Mouse (Mus musculus) hindbrain, embryonic 14.5 days (tissue): Measurements from ENCODE around the gene Chst5. TPM values are rescaled to one million over a fixed set of nuclear protein-coding genes. Genes with fewer than 3 reads are reported as not detected.

Source experiments
- ATAC-seq: fragments of 200-750 bp; cut with Nextera tagmentation; 2 replicates; pipeline ENCODE4 v1.8.0; 2017; ENCODE audit warnings: moderate number of reproducible peaks, mild to moderate bottlenecking, moderate TSS enrichment, moderate library complexity; ENCODE audit not compliant: low FRiP score
- DNase-seq: peaks from one replicate; pipeline ENCODE4 v3.0.0-alpha.2; 2015; ENCODE audit warnings: low spot score
- H3K27ac ChIP-seq: fragments of 300-500 bp; sonication (generic); 2 replicates; pipeline ENCODE4 v1.5.1; 2014; ENCODE audit warnings: mild to moderate bottlenecking, moderate library complexity
- H3K27me3 ChIP-seq: fragments of 300-500 bp; sonication (generic); 2 replicates; pipeline ENCODE4 v1.6.1; 2014; ENCODE audit warnings: mild to moderate bottlenecking, low read length, mixed read lengths; ENCODE audit not compliant: control insufficient read depth, insufficient read depth
- H3K36me3 ChIP-seq: fragments of 300-500 bp; sonication (generic); replicated peaks from 2 replicates; pipeline ENCODE4 v1.6.1; 2014; ENCODE audit not compliant: control insufficient read depth, insufficient read depth
- H3K4me1 ChIP-seq: fragments of 300-500 bp; sonication (generic); replicated peaks from 2 replicates; pipeline ENCODE4 v1.6.1; 2014; ENCODE audit warnings: antibody characterized with exemption, low read length, mixed read lengths; ENCODE audit not compliant: control insufficient read depth, insufficient read depth
- H3K4me2 ChIP-seq: fragments of 300-500 bp; sonication (generic); replicated peaks from 2 replicates; pipeline ENCODE4 v1.6.1; 2014; ENCODE audit warnings: mild to moderate bottlenecking, moderate library complexity
- H3K4me3 ChIP-seq: fragments of 300-500 bp; sonication (generic); replicated peaks from 2 replicates; pipeline ENCODE4 v1.5.1; 2014; ENCODE audit warnings: mild to moderate bottlenecking, low read length
- H3K9ac ChIP-seq: fragments of 300-500 bp; sonication (generic); 2 replicates; pipeline ENCODE4 v1.6.1; 2014
- H3K9me3 ChIP-seq: fragments of 300-500 bp; sonication (generic); 2 replicates; pipeline ENCODE4 v1.6.1; 2016; ENCODE audit warnings: low read length; ENCODE audit not compliant: control insufficient read depth
- WGBS: fragments of 180-500 bp; shearing (Covaris S2); extraction: QIAGEN DNeasy Blood & Tissue Kit; methylation state at CpG from one replicate; pipeline ENCODE4 v1.1.7; 2014; 5-methylcytosine and 5-hydroxymethylcytosine counted together
- polyA plus RNA-seq: library from polyadenylated mRNA; unstranded; fragments of >200 nt; fragmentation: Nextera tagmentation; extraction: Ambion mirVana; gene quantifications from 2 replicates; pipeline ENCODE4 v1.2.1, GENCODE M21; 2014

Gene Chst5
- polyA plus RNA-seq: 2.7 and 4.3 TPM in 2 replicates

DNA sequence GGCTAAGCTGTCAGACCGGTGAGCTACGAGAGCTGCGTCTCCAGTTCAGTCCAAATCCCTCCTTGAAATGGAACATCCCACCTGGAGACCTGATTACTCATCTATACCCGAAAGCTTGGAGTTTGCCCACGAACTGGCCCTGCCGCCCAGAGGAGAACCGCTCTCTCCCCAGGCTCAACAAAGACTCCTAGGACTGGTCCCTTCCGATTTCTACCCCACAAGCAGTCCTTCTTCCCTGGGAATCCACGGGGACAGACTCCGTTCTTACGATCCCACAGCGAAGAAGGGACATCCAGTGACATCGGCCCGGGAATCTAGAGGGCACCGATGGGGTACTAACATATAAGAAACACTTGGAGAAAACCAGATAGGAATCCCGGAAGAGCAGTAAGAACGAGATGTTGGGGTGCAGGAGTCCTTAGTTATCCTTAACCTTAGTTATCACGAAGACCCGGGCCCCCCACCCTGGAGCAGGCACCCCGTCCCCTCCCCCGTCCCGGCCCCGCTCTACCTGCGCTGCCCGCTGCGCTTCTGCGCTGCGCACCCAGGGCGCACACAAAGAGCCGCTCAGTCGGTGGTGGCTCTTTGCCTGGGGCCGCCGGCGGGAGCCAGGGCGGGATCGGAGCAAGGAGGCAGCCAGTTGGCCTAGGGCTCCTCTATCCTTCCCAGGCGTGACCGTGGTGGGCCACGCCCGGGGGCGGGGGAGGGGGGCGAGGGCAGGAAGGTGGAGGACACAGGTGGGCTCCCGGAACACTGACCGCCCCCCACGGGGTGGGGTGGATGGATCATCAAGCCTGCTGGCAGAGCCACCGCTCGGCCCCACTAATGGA is at the start of gene Chst5:
Chst5 (minus strand) TSS at position 827 of the 830 bp plus-strand sequence.
- 4% methylated on average over 45 of the region's 47 CpGs for WGBS
- peak within 1 kb of the TSS; percentile 81 for H3K4me2 ChIP-seq
- ATAC-seq: peak; percentile 44; the same call in 1 of the 2 replicates

DNA sequence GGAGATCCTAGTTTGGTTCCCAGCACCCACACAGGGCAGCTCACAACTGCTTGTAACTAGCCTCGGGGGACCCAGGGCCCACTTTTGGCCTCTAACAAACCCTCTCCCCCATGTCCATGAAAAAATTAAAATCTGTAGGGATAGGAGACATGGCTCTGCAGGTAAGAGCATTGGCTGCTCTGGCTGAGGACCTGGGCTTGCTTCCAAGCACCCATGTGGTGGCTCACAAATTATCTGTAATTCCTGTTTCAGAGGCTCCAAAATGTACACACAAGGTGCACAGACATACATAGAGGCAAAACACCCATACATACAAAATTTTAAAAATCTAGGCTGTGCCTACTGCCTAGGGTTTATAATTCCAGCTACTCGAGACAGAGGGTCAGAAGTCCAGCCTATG is 47.0 kb upstream of the Chst5 start:
- H3K9ac ChIP-seq: no peak overlapping the region
- ATAC-seq: no peak
- WGBS: 95% methylated on average over 2 of the region's 2 CpGs

More for the DNA sequence above, at the start of gene Chst5:
- Histone ChIP-seq H3K4me1 (peaks cover 14% of the 10 kb centered on the region; the same call in 1 of the 2 replicates), H3K27ac (no peak within 1 kb of the TSS; the same call in 1 of the 2 replicates), H3K9ac (peak within 1 kb of the TSS; percentile 72), H3K4me3 (peak within 1 kb of the TSS; percentile 38), H3K36me3 (0 out of 2 replicates have a peak, but pooled peaks cover 3% of the 10 kb centered on the region), H3K27me3 (no peaks in the 10 kb centered on the region), H3K9me3 (no peaks in the 10 kb centered on the region)
- DNase-seq: no peak

DNA sequence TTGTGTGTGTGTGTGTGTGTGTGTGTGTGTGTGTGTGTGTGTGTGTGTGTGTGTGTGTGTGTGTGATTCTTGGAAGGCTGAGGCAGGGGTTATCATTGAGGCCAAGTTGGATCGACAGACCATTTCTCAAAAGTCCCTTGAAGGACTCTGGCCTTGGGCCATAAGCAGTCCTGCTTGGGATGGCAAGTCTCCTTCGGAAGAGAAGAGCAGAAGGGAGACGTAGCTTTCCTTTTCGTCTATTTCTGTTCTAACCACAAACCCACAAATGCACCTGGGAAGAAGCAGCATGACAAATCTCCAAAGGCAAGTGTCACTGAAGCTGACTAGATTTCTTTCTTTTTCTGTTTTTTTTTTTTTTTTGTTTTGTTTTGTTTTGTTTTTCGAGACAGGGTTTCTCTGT is 45.6 kb upstream of the Chst5 start:
- ATAC-seq (no peak), DNase-seq (no peak)
- Histone ChIP-seq H3K27me3 (no peaks in the 10 kb centered on the region), H3K4me2 (no peak overlapping the region), H3K36me3 (peaks cover 58% of the 10 kb centered on the region), H3K4me1 (no peaks in the 10 kb centered on the region), H3K9me3 (no peaks in the 10 kb centered on the region), H3K4me3 (no peak overlapping the region), H3K9ac (no peak overlapping the region), H3K27ac (no peak overlapping the region)
- 90% methylated on average over 5 of the region's 5 CpGs for WGBS

More for the DNA sequence above, 47.0 kb upstream of the Chst5 start:
- Histone ChIP-seq H3K4me2 (no peak overlapping the region), H3K36me3 (peaks cover 45% of the 10 kb centered on the region), H3K4me1 (no peaks in the 10 kb centered on the region), H3K4me3 (no peak overlapping the region), H3K27ac (no peak overlapping the region), H3K27me3 (no peaks in the 10 kb centered on the region), H3K9me3 (no peaks in the 10 kb centered on the region)
- DNase-seq: no peak

DNA sequence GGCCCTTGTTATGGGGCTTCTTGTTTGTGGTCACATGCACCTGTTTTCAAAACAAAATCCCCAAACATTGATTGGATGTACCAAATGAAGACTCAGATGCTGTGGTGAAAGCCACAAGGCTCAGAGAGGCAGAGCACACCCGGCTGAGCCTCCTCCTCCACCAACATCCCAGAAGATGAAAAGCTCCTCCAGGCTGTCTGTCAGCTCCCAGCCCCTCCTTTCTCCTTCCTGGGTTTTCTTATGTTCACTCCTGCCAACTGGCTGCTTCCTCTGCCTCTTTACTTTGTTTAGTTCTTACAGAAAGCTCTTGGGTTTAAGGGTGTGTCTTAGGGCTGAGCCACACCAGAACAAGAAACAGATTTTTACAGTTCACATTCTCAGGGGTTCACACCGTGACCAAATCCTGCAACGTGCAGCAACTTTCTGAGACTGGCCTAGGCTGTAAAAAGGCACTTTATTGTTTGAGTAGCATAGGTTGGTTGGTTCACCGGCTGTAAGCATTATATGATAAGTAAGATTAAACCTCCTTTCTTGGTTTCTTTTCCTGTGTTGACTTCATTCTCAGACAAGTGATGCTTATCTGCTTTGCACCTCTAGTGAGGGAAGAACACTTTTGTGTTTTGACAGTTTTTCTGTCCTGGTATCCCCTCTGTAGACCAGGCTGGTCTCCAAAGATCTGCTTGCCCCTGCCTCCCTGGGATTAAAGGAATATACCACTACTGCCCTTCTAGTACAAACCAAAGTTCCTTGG is 44.8 kb upstream of the Chst5 start:
- WGBS: 92% methylated on average over 4 of the region's 4 CpGs
- H3K27ac ChIP-seq: no peak overlapping the region
- H3K9ac ChIP-seq: no peak overlapping the region
- no peak overlapping the region for H3K4me3 ChIP-seq
- no peaks in the 10 kb centered on the region for H3K9me3 ChIP-seq
- no peak overlapping the region for H3K4me2 ChIP-seq
- H3K4me1 ChIP-seq: no peaks in the 10 kb centered on the region
- no peaks in the 10 kb centered on the region for H3K27me3 ChIP-seq
- peaks cover 63% of the 10 kb centered on the region for H3K36me3 ChIP-seq
- DNase-seq: no peak
- ATAC-seq: no peak

DNA sequence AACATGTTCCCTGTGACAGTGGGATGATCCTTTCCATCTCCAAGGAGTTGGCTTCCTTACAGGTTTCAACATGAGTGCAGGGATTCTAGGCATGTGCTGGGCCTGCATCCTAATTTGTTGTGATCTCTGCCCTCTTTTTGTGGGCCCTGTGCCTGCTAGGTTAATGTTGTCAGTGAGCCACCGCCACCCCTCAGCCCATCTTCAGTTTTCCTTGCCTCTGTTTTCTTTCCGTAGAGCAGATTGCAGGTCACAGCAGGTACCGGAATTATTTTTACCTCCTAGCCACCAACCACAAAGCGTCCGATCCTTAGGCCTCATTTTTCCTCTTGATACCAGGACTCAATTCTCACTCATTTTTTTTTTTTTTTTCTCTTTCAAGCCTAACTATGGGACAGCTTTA is 41.7 kb upstream of the Chst5 start:
- Histone ChIP-seq H3K9ac (no peak overlapping the region), H3K4me3 (no peak overlapping the region), H3K36me3 (peaks cover 88% of the 10 kb centered on the region), H3K9me3 (no peaks in the 10 kb centered on the region), H3K27ac (no peak overlapping the region), H3K4me2 (no peak overlapping the region), H3K4me1 (no peaks in the 10 kb centered on the region), H3K27me3 (no peaks in the 10 kb centered on the region)
- DNase-seq: no peak
- ATAC-seq: no peak
- WGBS: 90% methylated on average over 5 of the region's 5 CpGs

DNA sequence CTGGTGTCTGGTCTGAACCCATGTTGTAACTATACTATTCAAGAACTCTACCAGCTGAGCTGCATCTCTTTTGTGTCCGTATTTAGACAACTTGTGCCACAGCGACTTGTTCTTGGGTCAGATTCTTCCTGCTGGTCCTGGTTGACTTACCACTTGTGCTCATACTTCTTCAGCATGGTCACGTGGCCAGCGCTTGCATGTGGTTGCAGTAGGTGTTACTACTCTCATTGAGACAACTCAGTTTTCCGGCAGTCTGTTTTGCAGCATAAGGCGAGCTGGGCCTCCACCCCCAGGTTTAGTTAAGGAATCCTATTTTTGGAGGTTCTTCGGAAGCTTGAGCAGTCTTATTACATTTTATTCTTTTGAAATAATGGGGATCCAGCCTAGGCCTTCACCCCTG is 41.1 kb upstream of the Chst5 start:
- no peak overlapping the region for H3K9ac ChIP-seq
- ATAC-seq (no peak), DNase-seq (no peak)
- H3K9me3 ChIP-seq: no peaks in the 10 kb centered on the region
- H3K36me3 ChIP-seq: peaks cover 88% of the 10 kb centered on the region
- WGBS: 94% methylated on average over 7 of the region's 7 CpGs
- no peaks in the 10 kb centered on the region for H3K4me1 ChIP-seq
- H3K4me3 ChIP-seq: no peak overlapping the region
- H3K27me3 ChIP-seq: no peaks in the 10 kb centered on the region
- H3K27ac ChIP-seq: no peak overlapping the region
- no peak overlapping the region for H3K4me2 ChIP-seq

DNA sequence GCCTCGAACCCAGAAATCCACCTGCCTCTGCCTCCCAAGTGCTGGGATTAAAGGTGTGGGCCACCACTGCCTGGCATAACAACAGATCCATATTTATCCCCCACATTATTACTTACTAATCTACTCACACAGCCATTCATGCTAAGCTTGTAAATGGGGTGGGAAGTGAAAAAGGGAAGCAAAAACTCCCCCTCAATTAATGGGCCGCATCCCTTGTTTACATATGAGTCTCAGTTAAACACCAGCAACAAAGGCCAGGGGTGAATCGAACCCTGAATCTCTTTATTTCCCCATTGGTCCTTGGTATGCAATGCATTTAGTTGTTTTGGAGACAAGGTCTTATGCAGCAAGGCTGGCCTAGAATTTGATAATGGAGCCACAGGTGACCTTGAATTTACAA is 40.6 kb upstream of the Chst5 start:
- H3K27ac ChIP-seq: no peak overlapping the region
- 96% methylated on average over 3 of the region's 3 CpGs for WGBS
- H3K4me2 ChIP-seq: no peak overlapping the region
- ATAC-seq (no peak), DNase-seq (no peak)
- no peak overlapping the region for H3K4me3 ChIP-seq
- H3K9ac ChIP-seq: no peak overlapping the region
- peaks cover 88% of the 10 kb centered on the region for H3K36me3 ChIP-seq
- no peaks in the 10 kb centered on the region for H3K9me3 ChIP-seq
- no peaks in the 10 kb centered on the region for H3K4me1 ChIP-seq
- H3K27me3 ChIP-seq: no peaks in the 10 kb centered on the region

DNA sequence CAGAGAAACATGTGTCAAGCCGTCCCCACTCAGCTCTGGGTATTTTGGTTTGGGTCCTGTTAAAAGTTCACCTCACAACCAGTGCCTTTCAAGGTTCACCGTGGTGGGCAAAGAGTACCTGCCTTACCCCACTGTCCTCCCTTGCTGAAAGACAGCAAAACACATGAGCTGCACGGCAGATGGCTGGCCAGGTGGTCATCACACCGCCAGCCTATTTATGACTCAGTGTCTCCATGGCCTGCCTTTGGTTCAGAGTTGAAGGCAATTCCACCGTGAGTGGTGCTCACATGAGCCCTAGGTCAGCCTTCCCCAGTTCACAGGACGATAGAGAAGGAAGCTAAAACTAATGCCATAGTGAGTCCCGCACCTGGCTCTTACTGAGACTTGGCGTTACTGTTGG is 37.7 kb upstream of the Chst5 start:
- no peak for ATAC-seq
- H3K36me3 ChIP-seq: peaks cover 89% of the 10 kb centered on the region

DNA sequence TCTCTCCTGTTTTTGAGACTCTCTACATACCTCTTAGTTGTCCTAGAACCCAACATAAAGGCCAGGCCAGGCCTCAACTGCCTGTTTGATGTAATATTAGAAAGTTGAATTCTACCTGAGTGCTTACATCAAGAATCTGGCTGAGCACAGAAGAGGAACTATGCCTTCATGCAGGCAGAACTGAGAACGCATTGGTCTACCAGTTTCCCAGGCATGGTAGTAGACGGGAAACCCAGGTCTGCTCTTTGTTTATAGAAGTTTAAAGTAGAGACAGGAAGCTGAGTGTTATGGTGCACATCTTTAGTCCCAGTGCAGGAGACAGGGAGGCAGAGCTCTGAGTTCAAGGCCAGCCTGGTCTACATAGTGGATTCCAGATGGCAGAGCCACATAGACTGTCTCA is 36.9 kb upstream of the Chst5 start:
- DNase-seq (no peak), ATAC-seq (no peak)
- H3K4me2 ChIP-seq: no peak overlapping the region
- no peak overlapping the region for H3K9ac ChIP-seq
- H3K36me3 ChIP-seq: peaks cover 93% of the 10 kb centered on the region
- 92% methylated on average over 2 of the region's 2 CpGs for WGBS
- no peak overlapping the region for H3K4me3 ChIP-seq
- H3K9me3 ChIP-seq: no peaks in the 10 kb centered on the region
- H3K27me3 ChIP-seq: no peaks in the 10 kb centered on the region
- no peaks in the 10 kb centered on the region for H3K4me1 ChIP-seq
- H3K27ac ChIP-seq: no peak overlapping the region

More for the DNA sequence above, 37.7 kb upstream of the Chst5 start:
- H3K4me2 ChIP-seq: no peak overlapping the region
- no peak overlapping the region for H3K27ac ChIP-seq
- no peak overlapping the region for H3K9ac ChIP-seq
- no peaks in the 10 kb centered on the region for H3K9me3 ChIP-seq
- H3K27me3 ChIP-seq: no peaks in the 10 kb centered on the region
- no peak for DNase-seq
- no peaks in the 10 kb centered on the region for H3K4me1 ChIP-seq
- no peak overlapping the region for H3K4me3 ChIP-seq
- WGBS: 95% methylated on average over 8 of the region's 8 CpGs
